Mouse (Mus musculus) kidney, postnatal 0 days (tissue): ENCODE measurements around the gene Slc45a1. TPM values are rescaled to one million over a fixed set of nuclear protein-coding genes. Genes with fewer than 3 reads are reported as not detected.

Experiments
- ATAC-seq: fragments of 200-750 bp; cut with Nextera tagmentation; replicated peaks from 2 replicates; pipeline ENCODE4 v1.8.0; 2017; ENCODE audit warnings: low read depth, moderate number of reproducible peaks, moderate TSS enrichment, moderate library complexity; ENCODE audit not compliant: low FRiP score
- DNase-seq: peaks from one replicate; pipeline ENCODE4 v3.0.0-alpha.2; 2016; ENCODE audit warnings: low spot score
- H3K27ac ChIP-seq: fragments of 300-500 bp; sonication (generic); 2 replicates; pipeline ENCODE4 v1.5.1; 2014; ENCODE audit warnings: mild to moderate bottlenecking
- H3K27me3 ChIP-seq: fragments of 300-500 bp; sonication (generic); 2 replicates; pipeline ENCODE4 v1.6.1; 2014; ENCODE audit warnings: low read length, mixed read lengths; ENCODE audit not compliant: insufficient read depth
- H3K36me3 ChIP-seq: fragments of 300-500 bp; sonication (generic); 2 replicates; pipeline ENCODE4 v1.6.1; 2014; ENCODE audit warnings: low read length, mixed read lengths; ENCODE audit not compliant: insufficient read depth
- H3K4me1 ChIP-seq: fragments of 300-500 bp; sonication (generic); replicated peaks from 2 replicates; pipeline ENCODE4 v1.6.1; 2014; ENCODE audit warnings: antibody characterized with exemption, low read length, mixed read lengths; ENCODE audit not compliant: insufficient read depth
- H3K4me2 ChIP-seq: fragments of 300-500 bp; sonication (generic); 2 replicates; pipeline ENCODE4 v1.6.1; 2014; ENCODE audit warnings: mild to moderate bottlenecking, low read length, moderate library complexity, mixed read lengths
- H3K4me3 ChIP-seq: fragments of 300-500 bp; sonication (generic); replicated peaks from 2 replicates; pipeline ENCODE4 v1.5.1; 2014; ENCODE audit warnings: low read depth, low read length
- H3K9ac ChIP-seq: fragments of 300-500 bp; sonication (generic); 2 replicates; pipeline ENCODE4 v1.6.1; 2014; ENCODE audit warnings: low read depth, low read length
- H3K9me3 ChIP-seq: fragments of 300-500 bp; sonication (generic); replicated peaks from 2 replicates; pipeline ENCODE4 v1.6.1; 2016; ENCODE audit warnings: low read length, inconsistent platforms, mixed read lengths
- CTCF ChIP-seq: IDR thresholded peaks from 2 replicates; pipeline ENCODE4 v1.5.1; 2016; ENCODE audit warnings: antibody characterized with exemption, low read depth, mild to moderate bottlenecking, moderate library complexity
- WGBS: fragments of 180-500 bp; shearing (Covaris S2); extraction: QIAGEN DNeasy Blood & Tissue Kit; methylation state at CpG from one replicate; pipeline ENCODE4 v1.1.7; 2014; 5-methylcytosine and 5-hydroxymethylcytosine counted together
- polyA plus RNA-seq: library from polyadenylated mRNA; unstranded; fragments of >200 nt; fragmentation: Nextera tagmentation; extraction: Ambion mirVana; gene quantifications from 2 replicates; pipeline ENCODE4 v1.2.1, GENCODE M21; 2015

Gene Slc45a1
- polyA plus RNA-seq, 1 experiment from 2014 or later = 0.04 TPM

GRCm38 (mm10) chr4:150599119-150599992 lies 52.6 kb downstream of the Slc45a1 start:
- H3K27ac ChIP-seq = peak overlapping the region; percentile 66
- no peak overlapping the region for H3K4me2 ChIP-seq
- ATAC-seq = no peak; the same call in 1 of the 2 replicates
- no peaks in the 10 kb centered on the region for H3K9me3 ChIP-seq
- no peak for DNase-seq
- WGBS = 59% methylated on average over 3 of the region's 3 CpGs
- H3K4me3 ChIP-seq = no peak overlapping the region
- H3K27me3 ChIP-seq = no peaks in the 10 kb centered on the region
- H3K9ac ChIP-seq = no peak overlapping the region
- H3K4me1 ChIP-seq = peaks cover 30% of the 10 kb centered on the region; the same call in 1 of the 2 replicates
- TF ChIP-seq CTCF = no peak
- no peaks in the 10 kb centered on the region for H3K36me3 ChIP-seq

GRCm38 (mm10) chr4:150598686-150599085 lies 53.3 kb downstream of the Slc45a1 start:
- WGBS = 40% methylated on average over 1 of the region's 1 CpGs

GRCm38 (mm10) chr4:150595991-150596390 lies 56.0 kb downstream of the Slc45a1 start:
- 69% methylated on average over 5 of the region's 5 CpGs for WGBS
- Histone ChIP-seq H3K4me2 (no peak overlapping the region), H3K27me3 (no peaks in the 10 kb centered on the region), H3K4me3 (no peak overlapping the region), H3K9ac (no peak overlapping the region), H3K27ac (no peak overlapping the region), H3K9me3 (no peaks in the 10 kb centered on the region), H3K36me3 (no peaks in the 10 kb centered on the region), H3K4me1 (peaks cover 52% of the 10 kb centered on the region)
- DNase-seq (no peak), ATAC-seq (no peak)
- TF ChIP-seq CTCF = no peak

More at GRCm38 (mm10) chr4:150598686-150599085, 53.3 kb downstream of the Slc45a1 start:
- H3K4me1 ChIP-seq = peaks cover 34% of the 10 kb centered on the region; the same call in 1 of the 2 replicates
- no peak; the same call in 1 of the 2 replicates for TF ChIP-seq CTCF
- H3K27me3 ChIP-seq = no peaks in the 10 kb centered on the region
- H3K9ac ChIP-seq = no peak overlapping the region
- ATAC-seq = no peak
- H3K4me3 ChIP-seq = no peak overlapping the region
- H3K36me3 ChIP-seq = no peaks in the 10 kb centered on the region
- no peaks in the 10 kb centered on the region for H3K9me3 ChIP-seq
- no peak for DNase-seq
- H3K27ac ChIP-seq = 0 out of 2 replicates have a peak overlapping the region, but pooled peaks have one; percentile 19
- no peak overlapping the region for H3K4me2 ChIP-seq

GRCm38 (mm10) chr4:150595071-150595470 lies 56.9 kb downstream of the Slc45a1 start:
- H3K9ac ChIP-seq = no peak overlapping the region
- peaks cover 61% of the 10 kb centered on the region for H3K4me1 ChIP-seq
- DNase-seq (no peak), ATAC-seq (no peak)
- H3K27me3 ChIP-seq = no peaks in the 10 kb centered on the region
- H3K36me3 ChIP-seq = no peaks in the 10 kb centered on the region
- H3K4me2 ChIP-seq = no peak overlapping the region
- no peak overlapping the region for H3K27ac ChIP-seq
- 66% methylated on average over 3 of the region's 3 CpGs for WGBS
- H3K4me3 ChIP-seq = no peak overlapping the region
- no peaks in the 10 kb centered on the region for H3K9me3 ChIP-seq
- TF ChIP-seq CTCF = no peak

- H3K4me1 ChIP-seq = peaks cover 62% of the 10 kb centered on the region
- H3K4me3 ChIP-seq = no peak overlapping the region
- ATAC-seq = no peak
- no peaks in the 10 kb centered on the region for H3K36me3 ChIP-seq
- no peak for TF ChIP-seq CTCF
- 0 out of 2 replicates have a peak overlapping the region, but pooled peaks have one; percentile 25 for H3K27ac ChIP-seq
- no peaks in the 10 kb centered on the region for H3K27me3 ChIP-seq
- no peak for DNase-seq
- no peak overlapping the region for H3K9ac ChIP-seq
- H3K9me3 ChIP-seq = no peaks in the 10 kb centered on the region
- 92% methylated on average over 4 of the region's 4 CpGs for WGBS
- no peak overlapping the region for H3K4me2 ChIP-seq
Observed at GRCm38 (mm10) chr4:150594298-150594829, 57.6 kb downstream of the Slc45a1 start.

- H3K9ac ChIP-seq = no peak overlapping the region
- H3K27ac ChIP-seq = 0 out of 2 replicates have a peak overlapping the region, but pooled peaks have one; percentile 25
- 49% methylated on average over 4 of the region's 4 CpGs for WGBS
- no peaks in the 10 kb centered on the region for H3K36me3 ChIP-seq
- H3K4me3 ChIP-seq = no peak overlapping the region
- H3K27me3 ChIP-seq = no peaks in the 10 kb centered on the region
- ATAC-seq (no peak), DNase-seq (no peak)
- H3K4me2 ChIP-seq = no peak overlapping the region
- no peaks in the 10 kb centered on the region for H3K9me3 ChIP-seq
- H3K4me1 ChIP-seq = peaks cover 60% of the 10 kb centered on the region
- no peak for TF ChIP-seq CTCF
Observed at GRCm38 (mm10) chr4:150593473-150594217, 58.3 kb downstream of the Slc45a1 start.
